Mouse (Mus musculus): ENCODE data around the gene Plin5. TPM values are rescaled to one million over a fixed set of nuclear protein-coding genes. Genes with fewer than 3 reads are reported as not detected.

Plin5 gene
- 1.5 and 1.9 TPM in 2 replicates for polyA plus RNA-seq (2015; fragmentation: Nextera tagmentation; extraction: Ambion mirVana)

GRCm38 (mm10) chr17:56117251-56117710, at the start of gene Plin5:
Gene Plin5, minus strand, starts transcription at chr17:56117596.
- Histone ChIP-seq H3K9ac (0 out of 2 replicates have a peak within 1 kb of the TSS, but pooled peaks have one; percentile 37), H3K27ac (no peak within 1 kb of the TSS), H3K27me3 (peaks cover 58% of the 10 kb centered on the region), H3K4me2 (peak within 1 kb of the TSS; percentile 79), H3K4me1 (peaks cover 25% of the 10 kb centered on the region), H3K9me3 (replicated peaks) (0 out of 2 replicates have a peak, but pooled peaks cover 2% of the 10 kb centered on the region), H3K36me3 (no peaks in the 10 kb centered on the region), H3K4me3 (replicated peaks) (peak within 1 kb of the TSS; percentile 44)
- ATAC-seq (replicated peaks; ENCODE audit: low FRiP score) = peak; percentile 72
- WGBS = 1% methylated on average over 27 of the region's 27 CpGs

- H3K36me3 ChIP-seq = no peaks in the 10 kb centered on the region
- peaks cover 35% of the 10 kb centered on the region for H3K4me1 ChIP-seq
- WGBS = 46% methylated on average over 11 of the region's 11 CpGs
- H3K4me2 ChIP-seq = 0 out of 2 replicates have a peak overlapping the region, but pooled peaks have one; percentile 12
- no peak overlapping the region for H3K9ac ChIP-seq
- H3K4me3 ChIP-seq (replicated peaks) = no peak overlapping the region
- H3K27ac ChIP-seq = no peak overlapping the region
- no peaks in the 10 kb centered on the region for H3K9me3 ChIP-seq (replicated peaks)
- H3K27me3 ChIP-seq = 0 out of 2 replicates have a peak, but pooled peaks cover 8% of the 10 kb centered on the region
- no peak for ATAC-seq (replicated peaks; ENCODE audit: low FRiP score)
Observed at GRCm38 (mm10) chr17:56165671-56166070, 48.3 kb upstream of the Plin5 start.

- H3K9me3 ChIP-seq (replicated peaks) = no peaks in the 10 kb centered on the region
- no peak overlapping the region for H3K9ac ChIP-seq
- H3K27ac ChIP-seq = no peak overlapping the region
- H3K27me3 ChIP-seq = 0 out of 2 replicates have a peak, but pooled peaks cover 12% of the 10 kb centered on the region
- no peaks in the 10 kb centered on the region for H3K36me3 ChIP-seq
- H3K4me2 ChIP-seq = 0 out of 2 replicates have a peak overlapping the region, but pooled peaks have one; percentile 81
- WGBS = 80% methylated on average over 3 of the region's 3 CpGs
- no peak for ATAC-seq (replicated peaks; ENCODE audit: low FRiP score)
- no peak overlapping the region for H3K4me3 ChIP-seq (replicated peaks)
- H3K4me1 ChIP-seq = peaks cover 36% of the 10 kb centered on the region
Observed at GRCm38 (mm10) chr17:56164510-56164909, 47.1 kb upstream of the Plin5 start.

- no peak for ATAC-seq (replicated peaks; ENCODE audit: low FRiP score)
- H3K4me3 ChIP-seq (replicated peaks) = peak overlapping the region; percentile 48
- no peaks in the 10 kb centered on the region for H3K36me3 ChIP-seq
- no peak overlapping the region for H3K9ac ChIP-seq
- H3K9me3 ChIP-seq (replicated peaks) = no peaks in the 10 kb centered on the region
- no peak overlapping the region for H3K27ac ChIP-seq
- H3K27me3 ChIP-seq = peaks cover 19% of the 10 kb centered on the region; the same call in 1 of the 2 replicates
- H3K4me1 ChIP-seq = peaks cover 39% of the 10 kb centered on the region
- WGBS = 70% methylated on average over 6 of the region's 6 CpGs
- peak overlapping the region; percentile 81 for H3K4me2 ChIP-seq
Observed at GRCm38 (mm10) chr17:56163523-56164102, 46.2 kb upstream of the Plin5 start.

- Histone ChIP-seq H3K9me3 (replicated peaks) (no peaks in the 10 kb centered on the region), H3K27ac (no peak within 1 kb of the TSS)
- WGBS = 1% methylated on average over 30 of the region's 30 CpGs
Observed at GRCm38 (mm10) chr17:56162231-56162774, 44.9 kb upstream of the Plin5 start, which contains the start of gene Tnfaip8l1. Gene Tnfaip8l1, plus strand, starts transcription at chr17:56162477.

GRCm38 (mm10) chr17:56159729-56160128, 42.3 kb upstream of the Plin5 start:
- peaks cover 51% of the 10 kb centered on the region for H3K27me3 ChIP-seq
- H3K4me2 ChIP-seq = no peak overlapping the region
- peaks cover 30% of the 10 kb centered on the region for H3K4me1 ChIP-seq
- no peaks in the 10 kb centered on the region for H3K9me3 ChIP-seq (replicated peaks)
- H3K36me3 ChIP-seq = no peaks in the 10 kb centered on the region
- WGBS = under 1% methylated on average over 9 of the region's 9 CpGs
- H3K4me3 ChIP-seq (replicated peaks) = no peak overlapping the region
- ATAC-seq (replicated peaks; ENCODE audit: low FRiP score) = peak; percentile 16; the same call in 1 of the 2 replicates
- H3K27ac ChIP-seq = no peak overlapping the region
- no peak overlapping the region for H3K9ac ChIP-seq

More at GRCm38 (mm10) chr17:56162231-56162774, 44.9 kb upstream of the Plin5 start, which contains the start of gene Tnfaip8l1:
- H3K4me3 ChIP-seq (replicated peaks) = peak within 1 kb of the TSS; percentile 48
- H3K4me1 ChIP-seq = peaks cover 39% of the 10 kb centered on the region
- peak within 1 kb of the TSS; percentile 37 for H3K9ac ChIP-seq
- no peaks in the 10 kb centered on the region for H3K36me3 ChIP-seq
- peaks cover 28% of the 10 kb centered on the region for H3K27me3 ChIP-seq
- ATAC-seq (replicated peaks; ENCODE audit: low FRiP score) = peak; percentile 96
- H3K4me2 ChIP-seq = peak within 1 kb of the TSS; percentile 81

- Histone ChIP-seq H3K9me3 (replicated peaks) (no peaks in the 10 kb centered on the region), H3K27ac (no peak overlapping the region), H3K27me3 (peaks cover 93% of the 10 kb centered on the region), H3K9ac (no peak overlapping the region), H3K4me3 (replicated peaks) (no peak overlapping the region), H3K4me1 (peaks cover 13% of the 10 kb centered on the region), H3K4me2 (no peak overlapping the region), H3K36me3 (no peaks in the 10 kb centered on the region)
- WGBS = 27% methylated on average over 9 of the region's 9 CpGs
- ATAC-seq (replicated peaks; ENCODE audit: low FRiP score) = no peak; the same call in 1 of the 2 replicates
Observed at GRCm38 (mm10) chr17:56153643-56154042, 36.2 kb upstream of the Plin5 start.

- 38% methylated on average over 2 of the region's 2 CpGs for WGBS
- peaks cover 97% of the 10 kb centered on the region for H3K27me3 ChIP-seq
- H3K4me1 ChIP-seq = peaks cover 13% of the 10 kb centered on the region
Observed at GRCm38 (mm10) chr17:56149897-56150296, 32.5 kb upstream of the Plin5 start.

GRCm38 (mm10) chr17:56148790-56149618, 31.6 kb upstream of the Plin5 start:
- H3K4me2 ChIP-seq = peak overlapping the region; percentile 53
- peak overlapping the region; percentile 32 for H3K4me3 ChIP-seq (replicated peaks)
- ATAC-seq (replicated peaks; ENCODE audit: low FRiP score) = 0 out of 2 replicates have a peak, but pooled peaks have one; percentile 17
- H3K36me3 ChIP-seq = no peaks in the 10 kb centered on the region
- H3K9me3 ChIP-seq (replicated peaks) = no peaks in the 10 kb centered on the region
- H3K27ac ChIP-seq = no peak overlapping the region
- peaks cover 13% of the 10 kb centered on the region for H3K4me1 ChIP-seq
- H3K27me3 ChIP-seq = peaks cover 97% of the 10 kb centered on the region
- WGBS = 1% methylated on average over 30 of the region's 30 CpGs
- H3K9ac ChIP-seq = no peak overlapping the region

More at GRCm38 (mm10) chr17:56149897-56150296, 32.5 kb upstream of the Plin5 start:
- Histone ChIP-seq H3K27ac (no peak overlapping the region), H3K4me2 (no peak overlapping the region), H3K4me3 (replicated peaks) (no peak overlapping the region), H3K36me3 (no peaks in the 10 kb centered on the region), H3K9me3 (replicated peaks) (no peaks in the 10 kb centered on the region), H3K9ac (no peak overlapping the region)
- ATAC-seq (replicated peaks; ENCODE audit: low FRiP score) = no peak

- Histone ChIP-seq H3K4me1 (peaks cover 9% of the 10 kb centered on the region), H3K4me3 (replicated peaks) (peak overlapping the region; percentile 32), H3K27ac (no peak overlapping the region), H3K27me3 (peaks cover 98% of the 10 kb centered on the region), H3K4me2 (peak overlapping the region; percentile 53), H3K9ac (no peak overlapping the region), H3K9me3 (replicated peaks) (no peaks in the 10 kb centered on the region), H3K36me3 (no peaks in the 10 kb centered on the region)
- ATAC-seq (replicated peaks; ENCODE audit: low FRiP score) = no peak
- 25% methylated on average over 9 of the region's 9 CpGs for WGBS
Observed at GRCm38 (mm10) chr17:56148280-56148679, 30.9 kb upstream of the Plin5 start.

- no peak overlapping the region for H3K9ac ChIP-seq
- no peak overlapping the region for H3K4me3 ChIP-seq (replicated peaks)
- no peak for ATAC-seq (replicated peaks; ENCODE audit: low FRiP score)
- no peak overlapping the region for H3K4me2 ChIP-seq
- H3K4me1 ChIP-seq = peaks cover 12% of the 10 kb centered on the region
- H3K27ac ChIP-seq = no peak overlapping the region
- peaks cover 98% of the 10 kb centered on the region for H3K27me3 ChIP-seq
- WGBS = 53% methylated on average over 12 of the region's 12 CpGs
- H3K36me3 ChIP-seq = no peaks in the 10 kb centered on the region
- no peaks in the 10 kb centered on the region for H3K9me3 ChIP-seq (replicated peaks)
Observed at GRCm38 (mm10) chr17:56147420-56147819, 30.0 kb upstream of the Plin5 start.
